Mouse (Mus musculus): ENCODE results near the gene Ros1. TPM values are rescaled to one million over a fixed set of nuclear protein-coding genes. Genes with fewer than 3 reads are reported as not detected.

Ros1 gene
- polyA plus RNA-seq (2012; rRNA removed): 0.01 TPM in 1 of 2 replicates, not detected in the other

DNA sequence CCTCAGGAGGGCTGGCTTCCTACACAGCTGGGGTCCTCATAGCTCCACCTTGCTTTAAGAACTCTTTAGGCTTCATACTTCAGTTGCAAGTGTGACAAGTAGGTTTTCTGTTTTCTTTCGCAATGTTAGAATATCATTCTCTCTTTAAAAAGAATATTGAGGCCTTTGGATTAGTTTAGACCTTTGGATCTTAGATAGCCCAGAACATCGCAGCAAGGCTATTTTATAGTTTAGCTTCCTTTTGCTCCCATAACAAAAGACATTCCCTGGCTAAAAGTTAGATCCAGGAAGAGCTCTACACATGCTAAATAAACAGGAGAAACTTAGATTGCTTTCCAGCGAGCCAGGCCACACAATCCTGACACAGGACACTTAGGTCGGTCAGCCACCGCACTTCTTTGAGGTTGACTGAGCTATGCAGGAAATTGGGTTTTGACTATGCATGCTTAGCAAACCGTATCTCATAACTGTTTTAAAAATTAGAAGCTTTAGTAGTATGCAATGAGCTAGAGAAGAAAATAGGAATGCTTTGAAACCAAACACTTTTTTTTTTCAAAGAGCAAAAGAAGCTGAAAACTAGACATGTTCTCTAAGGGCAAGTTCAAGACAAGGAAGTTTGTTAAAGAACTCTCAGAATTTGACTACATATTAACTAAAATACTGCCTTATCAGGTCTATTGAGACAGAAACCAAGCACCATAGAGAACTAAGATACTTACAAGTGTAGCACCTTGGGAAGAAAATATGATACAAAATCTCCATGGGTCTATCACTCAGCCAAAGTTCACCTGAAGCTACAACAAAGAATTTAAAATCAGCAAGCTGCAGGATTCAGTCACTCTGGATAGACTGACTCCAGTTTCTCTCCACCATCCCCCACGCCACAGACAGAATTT is at the start of gene Ros1:
Ros1 (minus strand) TSS at position 288 of the 896 bp plus-strand sequence.

DNA sequence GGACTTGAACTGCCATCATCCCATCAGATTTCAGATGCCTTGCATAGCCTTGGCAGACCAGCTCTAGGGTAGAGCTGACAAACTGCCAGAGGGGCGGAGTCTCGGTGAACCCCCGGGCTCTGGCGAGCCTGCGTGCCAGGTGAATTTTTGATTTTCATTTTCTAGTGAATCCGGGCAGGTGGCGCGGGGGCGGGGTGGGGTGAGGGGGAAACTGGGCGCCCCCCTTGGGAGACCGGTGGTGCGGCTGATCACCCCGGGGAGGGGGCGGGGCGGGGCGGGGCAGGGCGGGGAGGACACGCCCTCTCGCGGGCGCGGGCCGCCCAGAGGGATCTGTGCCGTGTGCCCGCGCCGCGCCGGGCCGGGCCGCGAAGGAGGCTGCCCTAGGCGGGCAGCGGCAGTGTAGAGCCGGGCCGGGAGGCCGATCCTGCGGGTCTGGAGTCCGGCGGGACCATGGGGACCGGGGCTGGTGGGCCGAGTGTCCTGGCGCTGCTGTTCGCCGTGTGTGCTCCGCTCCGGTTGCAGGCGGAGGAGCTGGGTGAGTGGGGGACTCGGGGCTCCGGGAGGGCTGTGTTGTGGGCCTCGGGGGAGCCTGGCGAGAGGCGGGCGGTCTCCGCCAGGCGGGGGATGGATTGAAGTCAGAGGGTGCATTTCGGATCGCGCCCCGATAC is 38.4 kb upstream of the Ros1 start, which contains the start of gene Dcbld1:
Dcbld1 (plus strand) TSS at position 319 of the 668 bp plus-strand sequence.

DNA sequence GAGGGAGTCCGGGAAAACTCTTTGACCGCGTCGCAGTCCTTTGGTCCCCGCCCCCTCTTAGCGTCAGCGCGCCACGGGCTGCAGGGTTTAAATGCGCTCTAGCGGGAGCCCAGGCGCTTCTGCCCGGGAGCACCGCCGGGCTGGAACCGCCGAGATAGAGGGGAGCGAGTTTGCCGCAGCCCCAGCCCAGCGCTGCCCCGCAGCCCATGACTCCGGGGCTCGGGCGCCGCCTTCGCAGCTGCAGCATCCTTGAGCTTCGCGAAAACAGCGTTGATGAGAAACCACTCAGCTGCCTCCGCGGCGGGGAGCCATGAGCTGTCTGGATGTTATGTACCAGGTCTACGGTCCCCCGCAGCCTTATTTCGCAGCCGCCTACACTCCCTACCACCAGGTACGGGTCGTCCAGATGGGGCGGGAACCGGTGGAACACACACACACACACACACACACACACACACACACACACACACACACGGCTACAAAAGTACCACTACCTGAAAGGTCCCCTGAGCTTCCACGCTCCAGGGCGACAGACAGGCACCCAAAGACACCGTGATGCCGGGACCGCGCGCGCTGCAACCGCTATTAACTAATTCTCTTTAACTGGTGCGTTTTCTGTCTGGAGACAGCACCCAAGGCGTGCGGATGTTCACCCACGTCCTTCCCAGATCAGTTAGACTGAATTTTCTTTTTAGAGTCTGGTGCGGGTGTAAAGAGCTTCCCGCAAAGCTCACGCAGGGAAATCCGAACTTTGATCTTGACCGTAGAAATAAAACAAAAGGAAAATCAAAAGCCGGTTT is 172.4 kb downstream of the Ros1 start, which contains the start of gene Vgll2:
Vgll2 (plus strand) TSS at position 90 of the 800 bp plus-strand sequence.

Other genes with a start within 250 kb of the Ros1 start
- 0.34 and 0.63 TPM in 2 replicates for gene Vgll2, start 172.7 kb downstream of the Ros1 start, polyA plus RNA-seq (2012; rRNA removed)
- 7.6 and 10.1 TPM in 2 replicates for gene Dcbld1, start 38.4 kb upstream of the Ros1 start, polyA plus RNA-seq (2012; rRNA removed)
- not detected in 2 replicates for gene Gm26741, start 163.5 kb upstream of the Ros1 start, polyA plus RNA-seq (2012; rRNA removed)
- 1.00 and 1.4 TPM in 2 replicates for gene Gopc, start 186.9 kb upstream of the Ros1 start, polyA plus RNA-seq (2012; rRNA removed)
- gene Nepn, start 193.7 kb upstream of the Ros1 start, polyA plus RNA-seq (2012; rRNA removed): not detected in 2 replicates
- 9.1 and 18.9 TPM in 2 replicates for gene Nus1, start 222.3 kb upstream of the Ros1 start, polyA plus RNA-seq (2012; rRNA removed)